Mouse (Mus musculus): ENCODE results near the gene Adgrf3.

The Adgrf3 gene

GRCm38 (mm10) chr5:30153222-30153621, 52.3 kb downstream of the Adgrf3 start:
- in situ Hi-C loops (cut with MboI, MseI): loop anchor here in 1 of 2 experiments (5.0 kb wide), 1 partner anchor 84 kb away; no protein-coding TSS in a partner anchor

DNA sequence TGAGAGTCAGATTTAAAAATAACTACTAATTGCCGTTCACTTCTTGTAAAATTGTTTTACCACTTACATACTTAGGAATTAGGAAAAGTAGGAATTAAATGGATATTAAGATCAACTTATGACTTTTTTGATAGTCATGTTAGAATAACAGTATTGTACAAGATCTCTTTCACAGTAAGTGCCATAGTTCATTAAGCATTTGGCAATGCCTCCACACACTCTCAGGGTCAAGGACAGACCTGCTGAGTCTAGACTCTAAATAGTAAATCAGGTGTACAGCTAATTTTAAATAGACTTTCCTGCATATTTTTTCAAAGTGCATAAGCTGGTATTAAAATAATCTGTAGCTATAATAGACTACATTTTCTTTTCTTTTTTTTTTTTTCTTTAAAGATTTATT, 53.1 kb downstream of the Adgrf3 start:
- in situ Hi-C loops (cut with MboI, MseI): loop anchor here in 1 of 2 experiments (5.0 kb wide), 1 partner anchor 85 kb away; no protein-coding TSS in a partner anchor

DNA sequence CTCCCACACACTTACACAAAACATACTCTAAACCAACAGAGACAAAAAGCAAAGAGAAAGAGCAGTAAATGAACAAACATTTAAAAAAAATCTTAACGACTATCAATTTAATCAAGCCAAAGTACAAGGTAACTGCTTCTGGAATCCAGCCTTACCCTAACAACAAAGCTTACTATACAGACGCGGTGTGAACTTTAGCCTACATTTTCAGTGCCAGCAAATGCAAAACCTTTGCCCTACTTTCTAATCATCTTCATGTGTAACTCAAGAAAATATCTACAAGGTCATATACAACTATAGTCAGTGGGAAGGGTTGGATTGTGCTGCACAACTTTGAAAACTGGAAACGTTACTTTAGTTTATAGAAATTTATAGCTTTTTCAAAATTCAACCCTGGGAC, 53.5 kb downstream of the Adgrf3 start:
- in situ Hi-C loops (cut with MboI, MseI): loop anchor here in 1 of 2 experiments (5.0 kb wide), 1 partner anchor 85 kb away; no protein-coding TSS in a partner anchor

DNA sequence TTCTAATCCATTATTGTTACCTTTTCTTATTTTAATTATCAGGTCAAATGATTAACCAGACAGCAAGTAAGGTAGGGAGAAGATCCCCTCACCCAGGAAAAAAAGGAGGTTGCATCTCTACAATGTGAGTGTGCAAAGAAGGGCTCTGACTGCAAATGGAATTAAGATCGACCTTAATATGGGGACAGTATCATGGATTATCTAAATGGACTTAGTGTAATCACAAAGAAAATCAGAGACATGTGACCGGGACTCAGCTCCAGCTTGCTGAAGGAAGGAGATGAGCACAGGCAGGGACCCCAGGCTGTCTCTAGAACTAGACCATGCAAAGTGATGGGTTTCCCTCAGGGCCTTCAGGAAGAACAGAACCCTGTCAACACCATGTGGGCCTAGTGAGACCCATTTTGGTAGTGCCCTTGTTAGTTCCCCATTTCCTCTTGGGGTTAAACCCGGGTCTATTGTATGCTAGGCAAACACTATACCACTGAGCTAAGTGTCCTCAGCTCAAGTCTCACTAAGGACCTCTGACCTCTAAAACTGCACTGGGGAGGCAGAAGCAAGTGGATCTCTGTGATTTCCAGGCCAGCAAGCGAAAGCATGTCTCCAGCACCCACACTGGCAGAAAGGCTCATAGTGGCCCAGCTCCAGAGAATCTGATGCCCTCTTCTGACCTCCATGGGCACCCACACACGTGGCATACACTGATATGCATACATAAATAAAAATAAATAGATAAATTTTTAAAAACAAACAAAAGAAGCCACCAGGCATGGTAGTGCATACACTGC, 57.2 kb downstream of the Adgrf3 start:
- in situ Hi-C loops (cut with MboI, MseI): no loop called here

DNA sequence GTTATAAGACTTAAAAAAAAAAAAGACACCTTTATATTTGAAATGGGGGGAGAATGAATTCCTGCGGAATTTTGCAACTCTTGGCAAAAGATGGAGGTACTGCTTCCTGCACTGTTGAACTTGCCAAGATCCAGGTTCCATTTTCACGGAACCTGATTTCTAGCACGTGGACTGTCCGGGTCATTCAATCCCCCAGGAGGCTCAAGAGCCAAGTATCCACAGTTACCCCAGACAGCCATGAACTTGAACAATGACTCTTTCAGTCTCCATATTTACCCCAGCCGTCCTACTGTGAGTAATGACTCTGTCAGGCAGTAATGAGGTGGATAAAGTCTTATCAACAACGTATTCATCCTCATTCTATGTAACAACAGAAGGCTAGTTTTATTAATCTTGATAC, 59.0 kb downstream of the Adgrf3 start:
- in situ Hi-C loops (cut with MboI, MseI): no loop called here

All from T-helper 17 cell (primary cell).